Mouse (Mus musculus) CD8-positive naive resting alpha-beta T cell, adult 2 months (primary cell): ENCODE measurements around the gene Prss48.

ENCODE experiments used
- DNase-seq, 2 experiments: peaks; one replicate each; pipeline ENCODE4 v3.0.0; 2022; ENCODE audit warnings: low read depth in 2 of 2, low spot score in 2 of 2

Gene Prss48

DNA sequence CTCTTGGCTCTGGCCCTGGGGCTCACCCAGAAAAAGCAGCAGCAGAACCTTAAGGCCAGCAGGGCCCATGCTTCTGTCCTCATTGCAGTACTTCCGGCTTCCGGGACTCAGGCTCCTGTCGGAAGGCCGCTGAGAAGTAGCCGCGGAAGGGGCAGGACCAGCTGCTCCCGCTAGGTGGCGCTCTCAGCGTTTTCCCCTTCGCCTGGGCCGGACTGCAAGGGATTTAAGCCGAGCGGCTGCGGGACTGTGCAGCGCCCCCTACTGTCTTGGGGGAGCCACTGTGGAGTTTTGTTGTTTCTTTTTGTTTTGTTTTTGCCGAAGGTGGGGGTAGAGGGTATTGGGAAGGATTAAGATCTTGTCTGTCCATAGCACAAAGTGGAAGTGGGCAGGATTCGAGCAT is at the start of gene Prss48:
Gene Prss48 (minus strand): TSS at position 69 of the 400 bp plus-strand sequence.
- DNase-seq, result no peak

DNA sequence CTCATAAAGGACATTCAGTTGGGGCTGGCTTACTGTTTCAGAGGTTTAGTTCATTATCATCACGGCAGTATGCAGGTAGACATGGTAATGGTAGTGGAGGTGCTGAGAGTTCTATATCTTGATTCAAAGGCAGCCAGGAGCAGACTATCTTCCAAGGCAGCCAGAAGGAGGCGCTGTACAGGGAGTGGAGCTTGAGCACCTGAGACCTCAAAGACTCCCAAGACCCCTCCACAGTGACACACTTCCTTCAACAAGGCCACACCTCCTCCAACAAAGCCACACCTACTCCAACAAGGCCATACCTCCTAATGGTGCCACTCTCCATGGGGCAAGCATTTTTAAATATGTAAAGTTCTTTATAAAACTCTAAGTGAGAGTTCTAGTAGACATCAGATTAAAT is 46.8 kb upstream of the Prss48 start:
- DNase-seq, result no peak

DNA sequence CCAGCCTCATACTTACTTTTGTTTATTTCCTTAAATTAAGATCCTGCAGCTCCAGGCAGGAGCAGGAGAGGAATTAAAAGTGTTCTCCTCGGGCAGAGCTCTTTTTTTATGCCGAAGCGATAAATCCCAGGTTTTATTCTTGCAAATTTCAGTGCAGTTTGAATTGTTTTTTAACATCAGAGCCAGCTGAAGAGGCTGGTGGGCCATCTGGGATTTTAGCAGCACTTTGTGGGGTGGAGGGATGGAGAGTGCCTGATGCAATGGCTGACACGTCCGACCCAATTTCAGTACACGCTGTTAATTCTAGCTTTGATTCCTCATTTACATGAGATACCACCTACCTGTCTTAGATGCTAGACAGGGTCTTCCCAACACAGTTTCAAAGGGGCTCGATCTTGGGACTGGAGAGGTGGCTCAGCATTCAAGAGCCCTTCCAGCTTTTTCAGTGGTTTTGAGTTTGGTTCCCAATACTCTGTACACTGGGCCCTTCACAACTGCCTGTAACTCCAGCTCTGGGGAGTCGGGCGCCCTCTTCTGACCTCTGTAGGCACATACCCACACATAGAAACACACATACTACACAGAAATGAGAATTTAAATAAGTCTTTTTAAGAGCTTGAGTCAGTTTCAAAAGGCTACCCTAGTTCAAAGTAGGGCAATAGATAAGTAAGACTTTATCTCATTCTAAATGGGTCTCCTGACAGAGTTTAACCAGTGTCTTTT is 45.6 kb upstream of the Prss48 start:
- no peak for DNase-seq

DNA sequence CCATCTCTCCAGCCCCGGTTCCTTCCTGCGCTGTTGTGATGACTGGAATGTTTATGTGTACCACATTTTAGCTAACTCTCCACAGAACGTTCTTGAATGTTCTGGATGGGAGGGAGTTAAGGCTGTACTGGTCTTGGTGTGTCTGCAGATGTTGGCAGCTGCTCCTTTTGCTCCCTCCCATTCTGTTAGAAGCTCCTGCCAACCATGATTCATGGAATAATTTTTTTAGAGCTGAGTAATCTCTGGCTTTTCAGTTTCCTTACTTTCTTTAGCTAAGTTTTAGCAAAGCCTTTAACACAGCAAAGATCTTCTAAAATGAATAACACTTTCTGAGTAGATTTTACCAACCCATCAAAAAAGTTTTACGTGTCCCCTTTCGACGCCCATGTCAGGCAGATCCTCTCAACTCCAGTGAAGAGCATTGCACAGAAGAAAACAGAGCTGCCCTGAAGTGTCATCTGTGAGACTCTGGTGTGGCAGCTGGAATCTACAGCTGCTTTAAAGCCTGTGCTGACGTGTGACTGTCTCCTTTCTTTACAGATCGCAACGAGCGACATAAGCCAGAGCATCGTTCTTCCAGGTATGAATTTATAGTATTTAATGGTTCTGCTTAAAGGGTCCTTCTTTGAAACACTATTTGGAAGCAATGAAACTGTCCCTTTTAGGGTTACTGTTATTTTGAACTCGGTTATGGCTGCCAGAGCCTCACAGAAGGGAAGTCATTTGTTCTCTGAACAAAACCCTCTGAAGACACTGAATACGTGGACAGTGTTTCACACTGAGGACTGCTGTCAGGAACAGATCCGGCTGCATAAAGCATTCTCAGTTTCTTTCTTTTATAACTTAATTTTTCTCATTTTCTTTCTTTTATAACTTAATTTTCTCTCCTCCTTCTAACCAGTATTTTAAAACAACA is 38.3 kb upstream of the Prss48 start:
- DNase-seq, result no peak

DNA sequence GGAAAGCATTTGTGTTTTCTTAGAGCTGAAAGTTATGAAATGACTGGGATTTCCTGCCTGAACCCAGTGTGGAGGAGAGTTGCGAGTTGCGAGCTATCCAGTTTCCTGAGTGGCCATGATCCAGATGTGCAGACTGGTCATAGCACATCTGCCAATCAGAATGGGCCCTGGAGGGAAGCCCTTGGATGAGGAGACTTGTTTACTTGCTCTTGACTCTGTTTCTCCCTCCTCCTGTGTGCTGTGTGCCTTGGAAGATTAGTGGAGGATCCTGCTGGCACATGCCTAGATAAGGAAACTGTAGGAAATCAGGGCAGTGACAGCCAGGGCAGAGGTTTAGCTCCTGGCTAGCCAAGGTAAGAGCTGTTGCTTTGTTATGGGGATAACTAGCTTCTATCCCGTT is 36.4 kb upstream of the Prss48 start:
- DNase-seq, result no peak

DNA sequence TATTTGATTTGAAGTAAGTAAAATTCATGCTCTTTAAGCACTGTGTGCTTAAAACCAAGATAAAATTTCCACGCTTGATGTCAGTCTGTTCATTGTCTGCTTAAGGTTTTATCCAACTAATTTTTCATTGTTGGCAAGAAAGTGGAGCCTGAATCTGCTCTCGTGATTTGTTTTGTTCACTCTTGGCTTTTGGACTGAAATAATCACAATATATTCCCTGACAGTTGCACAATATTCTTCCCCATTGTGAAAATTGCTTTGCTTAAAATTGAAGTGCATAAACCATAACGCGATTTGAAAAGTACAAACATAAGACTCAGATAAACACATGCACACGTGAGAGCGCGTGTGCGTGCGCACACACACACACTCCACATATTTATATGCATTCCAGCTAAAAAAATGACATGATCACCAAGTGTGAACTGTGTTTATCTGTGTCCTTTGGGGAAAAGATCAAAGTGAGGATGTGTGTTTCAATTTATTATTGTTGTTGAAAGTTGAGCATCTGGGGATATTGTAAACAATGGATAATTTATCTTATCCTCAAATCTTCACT is 35.7 kb upstream of the Prss48 start:
- no peak for DNase-seq

DNA sequence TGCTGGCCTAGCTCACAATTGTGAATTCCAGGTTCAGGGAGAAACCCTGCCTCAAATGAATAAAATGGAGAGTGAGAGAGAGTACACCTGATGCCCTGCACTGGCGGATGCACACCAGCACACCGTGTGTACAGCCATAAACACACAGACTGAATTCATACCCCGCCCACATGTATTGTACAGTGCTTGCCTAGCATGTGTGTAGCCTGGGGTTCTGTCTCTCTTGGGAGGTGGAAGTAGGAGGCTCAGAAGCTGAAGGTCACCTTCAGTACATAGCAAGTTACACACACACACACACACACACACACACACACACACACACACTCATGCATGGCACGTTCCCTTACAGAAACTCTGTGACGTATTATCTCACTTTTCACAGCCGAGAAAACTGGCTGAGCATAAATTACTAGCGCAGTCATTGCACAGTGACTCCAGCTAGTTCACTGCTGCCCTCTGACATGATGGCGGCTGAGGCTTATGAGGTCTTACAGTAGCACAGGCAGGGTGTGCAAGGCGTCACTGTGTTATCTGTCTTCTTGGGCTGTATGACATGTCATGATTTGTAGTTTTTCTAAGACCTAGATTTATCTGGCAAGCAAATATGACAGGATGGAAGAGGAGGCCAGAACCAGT is 31.3 kb upstream of the Prss48 start:
- DNase-seq, result no peak

DNA sequence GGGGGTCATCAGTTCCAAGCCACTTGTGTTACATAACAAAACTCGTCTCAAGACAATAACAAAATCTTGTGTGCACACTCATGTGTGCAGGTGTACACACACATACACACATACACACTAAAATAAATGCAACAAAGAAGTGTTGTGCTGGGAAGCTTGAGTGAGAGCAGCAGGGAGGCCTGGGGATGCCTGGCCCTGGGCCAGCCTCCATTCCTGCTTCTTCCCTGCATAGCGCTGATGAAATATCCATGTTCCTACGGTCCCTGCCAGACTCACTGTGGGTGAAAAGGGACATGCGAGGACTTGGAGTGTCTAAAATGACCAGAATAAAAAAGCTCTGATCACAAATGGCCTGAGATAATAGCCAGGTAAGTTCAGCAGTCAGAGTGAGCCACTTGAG is 28.3 kb upstream of the Prss48 start:
- DNase-seq, result no peak

DNA sequence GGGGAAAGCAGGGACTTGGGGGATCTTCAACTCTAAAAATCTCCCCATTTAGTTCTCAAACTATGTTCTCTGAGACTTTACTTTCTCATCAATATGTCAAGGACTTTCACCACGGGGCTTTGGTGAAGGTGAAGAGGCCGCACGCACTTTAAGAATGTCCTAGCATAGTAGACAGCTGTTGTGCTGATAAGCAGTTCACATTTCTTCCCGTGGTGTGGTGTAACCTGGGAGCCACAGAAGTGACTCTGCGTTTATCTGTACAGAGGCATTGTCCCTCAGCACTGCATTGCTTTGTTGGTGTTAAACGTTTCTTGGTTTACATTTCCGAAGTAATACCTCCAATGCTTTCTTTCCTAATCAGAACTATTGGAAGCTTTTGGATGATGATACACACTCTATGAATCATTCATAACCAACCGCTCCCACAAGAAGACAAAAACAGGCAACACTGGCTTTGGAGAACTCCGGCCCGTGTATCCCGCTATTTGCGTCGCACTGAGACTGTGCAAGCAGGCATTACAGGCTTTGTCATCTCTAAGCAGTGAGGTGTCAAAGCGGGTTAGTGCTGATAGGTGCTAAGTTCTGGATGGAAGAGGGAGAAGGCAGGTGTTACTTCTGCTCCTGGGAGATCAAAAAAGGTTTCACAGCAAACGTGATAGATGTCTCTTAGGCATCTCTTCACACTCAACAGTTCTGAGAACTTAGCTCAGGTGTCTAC is 26.5 kb upstream of the Prss48 start:
- DNase-seq, result no peak

DNA sequence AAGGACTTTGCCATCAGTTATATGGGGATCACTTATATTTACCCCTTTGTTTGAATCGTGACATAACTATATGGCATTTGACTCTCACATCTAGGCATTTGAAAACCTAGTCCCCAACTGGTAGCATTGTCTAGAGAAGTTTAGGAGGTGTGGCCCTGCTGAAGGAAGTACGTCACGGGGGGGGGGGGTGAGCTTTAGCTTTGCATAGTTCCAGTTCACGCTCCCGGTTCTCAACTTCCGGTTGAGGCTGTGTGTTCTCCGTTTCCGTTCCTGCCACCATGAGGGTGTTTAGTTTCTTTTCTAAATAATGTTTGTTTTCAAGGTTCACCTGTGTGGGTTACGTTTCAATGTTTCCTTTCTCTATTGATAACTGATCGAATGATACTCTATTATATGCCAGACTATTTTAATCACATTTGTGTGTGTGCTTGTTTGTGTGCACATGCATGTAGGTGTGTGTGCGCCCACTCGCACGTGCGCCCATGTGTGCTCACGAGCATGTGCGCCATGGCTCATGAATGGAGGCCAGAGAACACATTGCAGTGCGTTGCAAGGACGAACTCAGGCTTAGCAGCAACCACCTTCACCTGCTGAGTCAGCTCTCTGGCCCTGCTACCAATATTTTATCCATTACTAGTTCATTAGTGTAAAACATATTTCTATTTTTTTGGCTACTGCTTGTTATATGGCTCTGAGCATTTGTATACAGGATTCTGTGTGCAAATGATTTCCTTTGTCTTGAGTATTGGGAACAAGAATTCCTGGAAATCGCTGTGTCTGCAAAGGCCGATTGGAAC is 23.2 kb upstream of the Prss48 start:
- no peak for DNase-seq

DNA sequence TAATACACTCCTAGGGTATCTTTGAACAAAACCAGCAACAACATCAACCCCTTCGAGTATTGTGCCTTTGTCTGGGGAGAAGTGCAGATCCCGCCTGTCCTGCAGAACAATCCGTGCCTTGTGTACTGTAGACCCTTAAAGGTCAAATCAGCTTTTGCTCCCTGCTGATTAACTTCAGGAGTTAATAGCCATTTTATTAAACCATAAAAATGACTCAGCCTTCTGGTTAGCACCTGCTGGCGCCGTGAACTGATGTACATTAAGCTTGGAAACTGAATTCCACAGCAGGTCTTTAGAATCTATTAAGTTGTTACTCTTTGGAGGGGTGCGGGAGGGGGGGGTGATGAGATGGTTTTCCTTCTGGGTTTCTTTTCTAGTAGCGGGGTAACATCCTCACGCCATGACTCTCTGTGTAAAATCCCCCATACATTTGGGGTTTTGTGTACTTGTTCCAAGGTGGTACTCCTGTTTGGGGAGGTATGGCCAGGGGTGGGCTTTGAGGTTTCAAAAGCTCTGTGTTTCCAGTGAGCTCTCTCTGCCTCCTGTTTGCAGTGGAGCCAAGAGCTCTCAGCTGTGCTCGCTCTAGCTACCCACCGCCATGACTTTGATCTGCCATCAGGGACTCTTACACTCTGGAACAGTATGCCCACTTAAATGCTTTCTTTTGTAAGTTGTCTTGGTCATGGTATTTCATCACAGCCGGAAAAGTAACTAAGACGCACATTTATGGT is 21.9 kb upstream of the Prss48 start:
- DNase-seq, result no peak

DNA sequence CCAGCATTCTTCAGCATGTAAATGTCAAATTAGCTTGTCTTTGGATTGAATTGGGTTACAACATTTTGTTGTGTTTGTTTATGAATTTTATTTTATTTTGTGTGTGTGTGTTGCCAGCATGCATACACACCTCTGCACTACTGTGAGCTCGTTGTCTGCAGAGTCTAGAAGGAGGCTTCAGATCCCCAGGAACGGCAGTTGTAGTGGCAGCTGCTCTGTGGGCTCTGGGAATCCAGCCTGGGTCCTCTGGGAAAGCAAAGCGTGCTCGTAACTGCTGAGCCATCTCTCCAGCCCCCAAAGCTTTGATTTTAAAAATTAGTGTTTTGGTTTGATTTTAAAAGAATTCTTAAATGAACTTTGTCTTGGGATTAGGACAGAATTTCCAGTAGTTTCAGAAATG is 19.4 kb upstream of the Prss48 start:
- DNase-seq, result no peak

DNA sequence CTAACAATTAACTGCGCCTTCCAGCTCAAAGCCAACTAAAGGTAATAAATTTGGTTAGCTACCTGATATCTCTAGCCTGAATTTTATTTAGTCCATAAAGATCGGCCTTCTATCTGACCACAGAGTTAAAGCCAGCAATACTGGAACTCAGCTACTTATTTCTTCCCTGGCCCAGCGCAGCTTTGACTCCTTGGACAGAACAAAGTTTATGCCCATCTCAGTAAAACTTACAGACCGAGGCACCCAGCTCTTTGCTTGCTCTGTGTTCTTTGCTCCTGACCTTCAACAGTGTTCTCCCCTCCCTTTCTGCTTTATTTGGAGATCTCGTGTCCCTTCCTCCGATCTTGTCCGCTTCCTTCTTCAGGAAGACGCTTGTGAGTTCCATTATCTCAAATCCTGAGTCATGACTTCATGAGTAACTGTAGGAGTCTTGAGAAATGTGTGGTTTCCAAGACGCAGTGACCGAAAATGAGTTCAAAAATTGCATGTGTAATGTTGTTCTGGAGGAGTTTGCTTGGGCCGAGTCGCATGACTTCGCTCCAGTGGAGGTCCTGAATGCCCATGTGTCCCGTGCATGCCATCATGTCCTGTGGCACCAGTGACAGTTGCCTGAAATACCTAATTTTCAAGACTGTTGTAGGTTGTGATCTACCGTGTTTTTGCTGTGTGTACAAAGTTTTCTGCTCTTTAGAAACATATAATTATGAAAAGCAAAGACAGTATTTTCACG is 18.8 kb upstream of the Prss48 start:
- no peak for DNase-seq

DNA sequence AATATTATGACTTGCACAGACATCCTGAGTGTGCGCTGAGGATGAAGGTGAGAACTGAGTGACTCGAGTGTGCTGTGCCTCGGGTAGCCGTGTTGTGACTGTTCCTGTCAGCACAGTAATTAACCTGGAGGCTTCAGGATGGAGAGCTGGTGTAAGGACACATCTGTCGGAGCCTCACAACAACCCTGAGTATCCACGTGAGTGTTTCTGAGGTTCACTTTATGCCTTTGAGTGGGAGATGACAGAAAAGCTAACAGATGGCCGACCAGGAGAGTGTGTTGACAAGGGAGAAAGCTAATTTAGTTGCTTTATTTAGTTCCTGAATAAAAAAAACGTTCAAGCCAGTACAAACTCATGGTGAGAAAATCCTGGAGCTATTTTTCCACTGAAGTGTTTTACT is 15.2 kb upstream of the Prss48 start:
- no peak for DNase-seq

DNA sequence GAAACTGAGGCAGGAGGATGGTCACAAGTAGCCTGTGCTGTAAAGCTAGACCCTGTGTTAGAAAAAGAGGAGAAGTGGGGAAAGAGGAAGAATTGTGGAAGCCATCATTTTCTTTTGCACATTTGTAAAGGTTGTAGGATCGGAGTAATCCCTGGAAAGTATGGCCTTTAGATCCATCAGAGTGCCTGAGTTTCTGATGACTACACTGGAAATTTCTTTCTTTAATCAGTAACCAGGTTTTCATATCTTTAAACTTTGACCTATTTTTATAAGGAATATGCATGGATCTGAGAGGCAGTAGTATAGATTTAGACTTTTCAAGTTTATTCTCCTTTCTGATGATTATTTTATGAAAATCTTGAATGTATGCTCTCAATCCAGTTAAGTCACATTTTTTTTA is 14.7 kb upstream of the Prss48 start:
- DNase-seq, result no peak

DNA sequence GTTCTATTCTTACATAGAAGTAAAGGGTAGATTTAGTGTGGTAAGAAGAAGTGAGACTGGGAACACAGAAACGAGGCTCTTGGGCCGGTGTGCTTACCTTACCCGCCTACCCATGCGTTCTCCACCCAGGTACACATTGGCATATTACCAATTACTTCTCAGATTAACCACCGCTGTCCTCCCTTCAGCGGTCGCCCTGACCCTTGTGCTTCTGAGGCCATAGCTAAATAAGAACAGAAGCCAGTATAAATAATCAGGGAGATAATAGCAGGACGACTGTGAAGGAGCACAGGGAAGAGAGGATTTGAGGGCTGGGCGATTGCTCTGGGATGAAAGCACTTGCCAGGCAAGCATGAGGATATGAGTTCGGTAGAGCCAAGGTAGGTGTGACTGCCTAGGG is 11.5 kb upstream of the Prss48 start:
- no peak for DNase-seq

DNA sequence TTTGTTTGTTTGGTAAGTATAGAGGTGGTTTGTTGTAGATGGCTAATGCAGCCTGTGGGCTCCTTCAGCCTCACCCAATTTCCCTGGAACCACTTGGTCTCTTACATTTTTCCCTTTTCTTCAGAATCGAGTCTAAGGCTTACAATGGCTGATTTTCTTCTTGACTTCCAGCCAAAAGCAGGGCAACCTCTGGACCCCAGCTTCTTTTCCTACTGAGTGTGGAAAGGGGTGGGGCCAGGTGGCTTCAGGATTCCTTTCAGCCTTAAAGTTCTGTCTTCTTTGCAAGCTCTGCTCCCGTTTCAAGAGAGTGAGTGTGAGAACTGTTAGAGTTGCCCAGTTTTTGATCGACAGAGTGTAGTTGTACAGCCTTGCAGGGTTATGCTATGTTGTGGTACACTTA is 9.5 kb upstream of the Prss48 start:
- no peak for DNase-seq

DNA sequence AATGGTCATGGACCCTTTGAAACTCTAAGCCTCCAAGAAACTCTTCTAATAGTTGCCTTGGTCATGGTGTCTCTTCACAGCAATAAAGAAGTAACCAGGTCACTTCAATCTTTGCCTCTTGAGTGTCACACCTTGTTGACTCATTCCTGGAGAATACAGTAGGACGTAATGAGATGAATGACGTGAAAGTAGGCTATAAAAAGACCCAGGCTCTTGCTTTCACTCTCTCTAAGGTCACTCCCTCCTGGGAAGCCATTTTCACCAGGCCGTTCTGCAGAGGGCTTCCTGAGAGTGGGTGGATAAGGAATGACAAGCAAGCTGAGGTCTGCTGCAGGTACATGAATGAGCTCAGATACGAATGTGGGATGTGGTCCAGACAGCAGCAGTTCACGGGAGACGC is 9.1 kb upstream of the Prss48 start:
- no peak for DNase-seq

DNA sequence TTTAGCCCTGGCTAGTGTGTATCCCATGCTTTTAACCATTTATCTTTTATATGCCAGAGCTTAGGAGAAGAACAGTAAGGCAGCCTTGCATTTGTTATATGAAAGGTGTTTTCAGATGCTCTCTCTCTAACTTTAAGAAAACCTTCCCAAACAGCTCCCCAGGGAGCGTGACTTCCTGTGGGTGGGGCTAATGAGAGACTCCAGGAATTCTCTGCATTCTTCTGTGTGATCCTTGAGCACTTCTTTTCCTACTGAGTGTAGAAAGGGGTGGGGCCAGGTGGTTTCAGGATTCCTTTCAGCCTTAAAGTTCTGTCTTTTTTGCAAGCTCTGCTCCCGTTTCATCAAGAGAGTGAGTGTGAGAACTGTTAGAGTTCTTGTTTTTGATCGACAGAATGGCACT is 8.3 kb upstream of the Prss48 start:
- DNase-seq, result no peak
